Mouse (Mus musculus) heart, embryonic 15.5 days (tissue): ENCODE results near the gene Slc4a4. TPM values are rescaled to one million over a fixed set of nuclear protein-coding genes. Genes with fewer than 3 reads are reported as not detected.

Source experiments
- ATAC-seq: fragments of 200-750 bp; cut with Nextera tagmentation; replicated peaks from 2 replicates; pipeline ENCODE4 v1.8.0; 2017; ENCODE audit warnings: low read depth, moderate TSS enrichment; ENCODE audit not compliant: insufficient number of reproducible peaks, insufficient read depth, low FRiP score
- H3K27ac ChIP-seq: fragments of 300-500 bp; sonication (generic); 2 replicates; pipeline ENCODE4 v1.5.1; 2015; ENCODE audit warnings: mild to moderate bottlenecking, inconsistent platforms
- H3K27me3 ChIP-seq: fragments of 300-500 bp; sonication (generic); 2 replicates; pipeline ENCODE4 v1.6.1; 2015; ENCODE audit warnings: inconsistent platforms
- H3K36me3 ChIP-seq: fragments of 300-500 bp; sonication (generic); 2 replicates; pipeline ENCODE4 v1.6.1; 2015; ENCODE audit warnings: mild to moderate bottlenecking, inconsistent platforms
- H3K4me1 ChIP-seq: fragments of 300-500 bp; sonication (generic); replicated peaks from 2 replicates; pipeline ENCODE4 v1.6.1; 2015; ENCODE audit warnings: inconsistent platforms
- H3K4me2 ChIP-seq: fragments of 300-500 bp; sonication (generic); 2 replicates; pipeline ENCODE4 v1.6.1; 2015; ENCODE audit warnings: inconsistent platforms, mild to moderate bottlenecking, moderate library complexity
- H3K4me3 ChIP-seq: fragments of 300-500 bp; sonication (generic); 2 replicates; pipeline ENCODE4 v1.5.1; 2015; ENCODE audit warnings: mild to moderate bottlenecking, inconsistent platforms
- H3K9ac ChIP-seq: fragments of 300-500 bp; sonication (generic); 2 replicates; pipeline ENCODE4 v1.6.1; 2015; ENCODE audit warnings: mild to moderate bottlenecking, inconsistent platforms
- H3K9me3 ChIP-seq: fragments of 300-500 bp; sonication (generic); replicated peaks from 2 replicates; pipeline ENCODE4 v1.6.1; 2016; ENCODE audit warnings: inconsistent platforms
- WGBS: fragments of 180-500 bp; shearing (Covaris S2); methylation state at CpG from one replicate; pipeline ENCODE4 v1.1.7; 2015; ENCODE audit warnings: mixed read lengths; 5-methylcytosine and 5-hydroxymethylcytosine counted together
- polyA plus RNA-seq: library from polyadenylated mRNA; unstranded; fragments of >200 nt; fragmentation: Nextera tagmentation; extraction: Ambion mirVana; gene quantifications from 2 replicates; pipeline ENCODE4 v1.2.1, GENCODE M21; 2015

The Slc4a4 gene
- polyA plus RNA-seq, 1 experiment from 2014 or later: 5.1 TPM

GRCm38 (mm10) chr5:88938208-88938607 is 51.6 kb downstream of the Slc4a4 start:
- H3K36me3 ChIP-seq: no peaks in the 10 kb centered on the region
- H3K4me2 ChIP-seq: no peak overlapping the region
- no peaks in the 10 kb centered on the region for H3K9me3 ChIP-seq
- no peak overlapping the region for H3K4me3 ChIP-seq
- no peak for ATAC-seq
- H3K9ac ChIP-seq: no peak overlapping the region
- 45% methylated on average over 1 of the region's 1 CpGs for WGBS
- H3K4me1 ChIP-seq: peaks cover 33% of the 10 kb centered on the region
- H3K27ac ChIP-seq: 0 out of 2 replicates have a peak overlapping the region, but pooled peaks have one; percentile 9
- no peaks in the 10 kb centered on the region for H3K27me3 ChIP-seq

- ATAC-seq: no peak
- Histone ChIP-seq H3K4me3 (no peak overlapping the region), H3K36me3 (no peaks in the 10 kb centered on the region), H3K27ac (no peak overlapping the region), H3K4me2 (no peak overlapping the region), H3K9ac (no peak overlapping the region), H3K9me3 (no peaks in the 10 kb centered on the region), H3K27me3 (no peaks in the 10 kb centered on the region), H3K4me1 (peaks cover 24% of the 10 kb centered on the region)
- WGBS: 50% methylated on average over 6 of the region's 6 CpGs
Observed at GRCm38 (mm10) chr5:88939151-88939550, 52.5 kb downstream of the Slc4a4 start.

- H3K4me3 ChIP-seq: no peak overlapping the region
- no peaks in the 10 kb centered on the region for H3K36me3 ChIP-seq
- WGBS: 73% methylated on average over 2 of the region's 2 CpGs
- no peaks in the 10 kb centered on the region for H3K9me3 ChIP-seq
- no peaks in the 10 kb centered on the region for H3K27me3 ChIP-seq
- no peak overlapping the region for H3K9ac ChIP-seq
- H3K27ac ChIP-seq: no peak overlapping the region
- peaks cover 18% of the 10 kb centered on the region for H3K4me1 ChIP-seq
- no peak overlapping the region for H3K4me2 ChIP-seq
- no peak for ATAC-seq
Observed at GRCm38 (mm10) chr5:88939782-88940181, 53.2 kb downstream of the Slc4a4 start.

GRCm38 (mm10) chr5:88941905-88942304 is 55.3 kb downstream of the Slc4a4 start:
- WGBS: 78% methylated on average over 7 of the region's 7 CpGs
- Histone ChIP-seq H3K4me2 (no peak overlapping the region), H3K4me3 (no peak overlapping the region), H3K36me3 (no peaks in the 10 kb centered on the region), H3K27ac (no peak overlapping the region), H3K9ac (no peak overlapping the region), H3K4me1 (peaks cover 9% of the 10 kb centered on the region), H3K27me3 (no peaks in the 10 kb centered on the region), H3K9me3 (no peaks in the 10 kb centered on the region)
- no peak for ATAC-seq

- Histone ChIP-seq H3K36me3 (no peaks in the 10 kb centered on the region), H3K4me1 (0 out of 2 replicates have a peak, but pooled peaks cover 2% of the 10 kb centered on the region), H3K9me3 (no peaks in the 10 kb centered on the region), H3K4me2 (no peak overlapping the region), H3K9ac (no peak overlapping the region), H3K27ac (no peak overlapping the region), H3K4me3 (no peak overlapping the region), H3K27me3 (no peaks in the 10 kb centered on the region)
- ATAC-seq: no peak
- WGBS: 86% methylated on average over 10 of the region's 10 CpGs
Observed at GRCm38 (mm10) chr5:88945661-88946339, 59.2 kb downstream of the Slc4a4 start.

- ATAC-seq: no peak
- 72% methylated on average over 7 of the region's 7 CpGs for WGBS
- no peak overlapping the region for H3K4me3 ChIP-seq
- no peak overlapping the region for H3K4me2 ChIP-seq
- no peaks in the 10 kb centered on the region for H3K27me3 ChIP-seq
- no peaks in the 10 kb centered on the region for H3K9me3 ChIP-seq
- no peak overlapping the region for H3K9ac ChIP-seq
- H3K36me3 ChIP-seq: peaks cover 2% of the 10 kb centered on the region; the same call in 1 of the 2 replicates
- 0 out of 2 replicates have a peak, but pooled peaks cover 2% of the 10 kb centered on the region for H3K4me1 ChIP-seq
- no peak overlapping the region for H3K27ac ChIP-seq
Observed at GRCm38 (mm10) chr5:88950337-88950736, 63.7 kb downstream of the Slc4a4 start.

- Histone ChIP-seq H3K27me3 (no peaks in the 10 kb centered on the region), H3K36me3 (peaks cover 2% of the 10 kb centered on the region; the same call in 1 of the 2 replicates), H3K4me3 (peak overlapping the region; percentile 9; the same call in 1 of the 2 replicates), H3K4me2 (peak overlapping the region; percentile 29), H3K4me1 (0 out of 2 replicates have a peak, but pooled peaks cover 2% of the 10 kb centered on the region), H3K9me3 (no peaks in the 10 kb centered on the region), H3K27ac (no peak overlapping the region), H3K9ac (no peak overlapping the region)
- WGBS: 64% methylated on average over 17 of the region's 17 CpGs
- ATAC-seq: no peak
Observed at GRCm38 (mm10) chr5:88952757-88953577, 66.3 kb downstream of the Slc4a4 start.

GRCm38 (mm10) chr5:88957735-88958134 is 71.1 kb downstream of the Slc4a4 start:
- peaks cover 2% of the 10 kb centered on the region; the same call in 1 of the 2 replicates for H3K36me3 ChIP-seq
- H3K4me3 ChIP-seq: no peak overlapping the region
- H3K9ac ChIP-seq: no peak overlapping the region
- H3K4me2 ChIP-seq: no peak overlapping the region
- H3K4me1 ChIP-seq: peaks cover 15% of the 10 kb centered on the region
- no peak for ATAC-seq
- no peaks in the 10 kb centered on the region for H3K27me3 ChIP-seq
- WGBS: 63% methylated on average over 5 of the region's 5 CpGs
- no peak overlapping the region for H3K27ac ChIP-seq
- no peaks in the 10 kb centered on the region for H3K9me3 ChIP-seq

GRCm38 (mm10) chr5:88958966-88959365 is 72.3 kb downstream of the Slc4a4 start:
- no peaks in the 10 kb centered on the region for H3K9me3 ChIP-seq
- WGBS: 74% methylated on average over 5 of the region's 5 CpGs
- no peak overlapping the region for H3K4me2 ChIP-seq
- H3K9ac ChIP-seq: no peak overlapping the region
- H3K36me3 ChIP-seq: peaks cover 2% of the 10 kb centered on the region; the same call in 1 of the 2 replicates
- no peaks in the 10 kb centered on the region for H3K27me3 ChIP-seq
- no peak overlapping the region for H3K27ac ChIP-seq
- H3K4me1 ChIP-seq: peaks cover 15% of the 10 kb centered on the region
- no peak overlapping the region for H3K4me3 ChIP-seq
- ATAC-seq: no peak

- ATAC-seq: no peak
- WGBS: 77% methylated on average over 6 of the region's 6 CpGs
- Histone ChIP-seq H3K36me3 (peaks cover 2% of the 10 kb centered on the region; the same call in 1 of the 2 replicates), H3K9ac (no peak overlapping the region), H3K27me3 (no peaks in the 10 kb centered on the region), H3K9me3 (no peaks in the 10 kb centered on the region), H3K27ac (no peak overlapping the region), H3K4me1 (peaks cover 15% of the 10 kb centered on the region), H3K4me2 (no peak overlapping the region), H3K4me3 (no peak overlapping the region)
Observed at GRCm38 (mm10) chr5:88959412-88959811, 72.8 kb downstream of the Slc4a4 start.

- H3K4me1 ChIP-seq: peaks cover 15% of the 10 kb centered on the region
- 59% methylated on average over 5 of the region's 5 CpGs for WGBS
- H3K27ac ChIP-seq: peak overlapping the region; percentile 41
Observed at GRCm38 (mm10) chr5:88960342-88961105, 73.9 kb downstream of the Slc4a4 start.

More at GRCm38 (mm10) chr5:88960342-88961105, 73.9 kb downstream of the Slc4a4 start:
- Histone ChIP-seq H3K36me3 (no peaks in the 10 kb centered on the region), H3K9me3 (no peaks in the 10 kb centered on the region), H3K4me3 (no peak overlapping the region), H3K4me2 (no peak overlapping the region), H3K9ac (no peak overlapping the region), H3K27me3 (no peaks in the 10 kb centered on the region)
- no peak for ATAC-seq
